Mouse (Mus musculus): ENCODE measurements around the gene Actb. TPM values are rescaled to one million over a fixed set of nuclear protein-coding genes. Genes with fewer than 3 reads are reported as not detected.

The Actb gene
- polyA plus RNA-seq (2012; rRNA removed; ENCODE audit: low replicate concordance) = 4,836 and 5,928 TPM in 2 replicates

GRCm38 (mm10) chr5:142906532-142907047 is at the start of gene Actb:
Gene Actb (minus strand): TSS chr5:142906754.

GRCm38 (mm10) chr5:142894918-142895613 is 11.5 kb downstream of the Actb start, which contains the start of gene Fbxl18:
Gene Fbxl18 (minus strand): TSS chr5:142895421.

Other genes starting within 250 kb of the Actb start
- gene Slc29a4, start 214.2 kb downstream of the Actb start, polyA plus RNA-seq (2012; rRNA removed; ENCODE audit: low replicate concordance) = 0.63 and 2.8 TPM in 2 replicates
- 21.8 and 73.5 TPM in 2 replicates for gene Tnrc18, start 89.1 kb downstream of the Actb start, polyA plus RNA-seq (2012; rRNA removed; ENCODE audit: low replicate concordance)
- gene Fbxl18, start 11.3 kb downstream of the Actb start, polyA plus RNA-seq (2012; rRNA removed; ENCODE audit: low replicate concordance) = 19.4 and 24.1 TPM in 2 replicates
- gene Fscn1, start 53.6 kb upstream of the Actb start, polyA plus RNA-seq (2012; rRNA removed; ENCODE audit: low replicate concordance) = 159 and 162 TPM in 2 replicates
- gene Rnf216, start 206.2 kb upstream of the Actb start, polyA plus RNA-seq (2012; rRNA removed; ENCODE audit: low replicate concordance) = 25.3 and 33.4 TPM in 2 replicates
- gene Olfr718-ps1, start 240.8 kb upstream of the Actb start, polyA plus RNA-seq (2012; rRNA removed; ENCODE audit: low replicate concordance) = not detected in 2 replicates